Mouse (Mus musculus) embryo, embryonic 10 days (tissue): ENCODE measurements around the gene Lemd1.
"Not testable (repeated sequence)": the region's sequence is repeated elsewhere in the genome, so short reads cannot be mapped to it uniquely, and the experiment has no call there.

ENCODE experiments used
- DNase-seq: peaks from one replicate; pipeline ENCODE4 v3.0.0-alpha.2; 2015; ENCODE audit warnings: low spot score

Gene Lemd1

DNA sequence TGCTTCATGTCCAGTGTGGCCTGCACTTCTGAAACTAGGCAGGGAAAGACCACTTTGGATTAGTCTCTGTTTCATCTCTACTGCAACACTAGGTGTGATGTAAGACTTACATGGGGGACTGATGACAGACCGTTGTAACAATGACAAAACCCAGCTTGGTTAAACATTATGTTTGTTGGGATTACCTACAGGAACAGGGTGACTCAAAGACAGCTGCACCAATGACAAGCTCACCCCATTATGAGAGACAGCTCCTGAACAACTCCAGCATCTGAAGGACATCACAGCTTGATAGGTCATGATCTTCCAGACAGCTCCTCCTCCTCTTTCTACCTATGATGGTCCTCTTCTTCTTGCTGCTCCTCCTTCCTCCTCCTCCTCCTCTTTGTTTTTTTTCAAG is 69.1 kb downstream of the Lemd1 start:
- DNase-seq: no peak

DNA sequence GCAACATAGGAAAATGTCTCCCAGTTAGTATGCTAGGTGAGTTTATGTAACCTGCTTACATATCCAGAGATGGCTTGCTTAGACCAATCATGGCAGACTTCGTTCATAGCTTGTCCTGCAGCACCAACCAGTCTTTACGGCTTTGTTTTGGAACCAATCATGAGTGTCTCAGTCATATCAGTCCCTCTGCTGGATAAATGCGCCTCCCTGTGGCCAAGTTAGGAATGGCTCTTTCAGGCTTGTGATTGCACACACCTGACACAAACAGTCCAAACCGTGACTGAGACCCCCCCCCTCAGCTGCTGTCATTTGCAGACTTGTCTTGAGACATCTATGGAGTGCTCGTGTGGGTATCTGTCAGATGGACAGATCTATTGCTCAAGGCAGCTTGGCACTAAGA is 69.8 kb downstream of the Lemd1 start:
- peak; percentile 11 for DNase-seq

DNA sequence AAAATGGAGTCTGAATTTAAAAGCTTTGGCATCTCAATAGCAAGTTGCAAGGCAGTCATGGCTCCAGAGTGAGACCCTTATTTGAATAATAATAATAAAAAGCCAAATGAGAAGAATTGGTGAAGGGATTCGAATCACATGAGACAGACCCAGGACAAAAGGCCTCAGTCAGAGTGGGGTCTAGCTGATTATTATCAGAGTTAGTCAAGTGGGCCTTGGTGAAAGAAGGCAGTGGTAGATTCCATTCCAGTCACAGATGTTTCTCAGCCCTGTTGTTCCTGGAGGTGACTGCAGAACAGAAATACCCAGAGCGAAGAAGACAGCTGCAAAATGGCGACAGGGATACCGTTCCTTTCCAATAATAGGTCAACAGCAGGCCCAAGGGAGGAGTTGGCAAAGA is 72.4 kb downstream of the Lemd1 start:
- DNase-seq: no peak

DNA sequence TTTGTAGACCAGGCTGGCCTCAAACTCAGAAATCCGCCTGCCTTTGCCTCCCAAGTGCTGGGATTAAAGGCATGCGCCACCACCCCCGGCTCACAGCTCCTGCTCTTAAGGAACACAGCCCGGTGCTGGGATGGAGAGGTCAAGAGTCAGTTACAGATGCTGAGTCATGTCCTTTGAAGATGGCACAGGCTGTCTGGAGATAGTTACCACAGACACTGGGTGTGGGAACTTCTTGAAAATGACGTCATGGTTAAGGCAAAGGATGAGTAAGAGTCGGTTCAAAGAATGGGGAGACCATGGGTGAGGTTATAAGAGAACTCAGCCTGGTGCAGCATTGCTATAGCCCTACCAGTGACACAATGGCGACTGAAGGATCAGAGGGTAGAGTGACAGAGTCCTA is 73.3 kb downstream of the Lemd1 start:
- peak; percentile 29 for DNase-seq

DNA sequence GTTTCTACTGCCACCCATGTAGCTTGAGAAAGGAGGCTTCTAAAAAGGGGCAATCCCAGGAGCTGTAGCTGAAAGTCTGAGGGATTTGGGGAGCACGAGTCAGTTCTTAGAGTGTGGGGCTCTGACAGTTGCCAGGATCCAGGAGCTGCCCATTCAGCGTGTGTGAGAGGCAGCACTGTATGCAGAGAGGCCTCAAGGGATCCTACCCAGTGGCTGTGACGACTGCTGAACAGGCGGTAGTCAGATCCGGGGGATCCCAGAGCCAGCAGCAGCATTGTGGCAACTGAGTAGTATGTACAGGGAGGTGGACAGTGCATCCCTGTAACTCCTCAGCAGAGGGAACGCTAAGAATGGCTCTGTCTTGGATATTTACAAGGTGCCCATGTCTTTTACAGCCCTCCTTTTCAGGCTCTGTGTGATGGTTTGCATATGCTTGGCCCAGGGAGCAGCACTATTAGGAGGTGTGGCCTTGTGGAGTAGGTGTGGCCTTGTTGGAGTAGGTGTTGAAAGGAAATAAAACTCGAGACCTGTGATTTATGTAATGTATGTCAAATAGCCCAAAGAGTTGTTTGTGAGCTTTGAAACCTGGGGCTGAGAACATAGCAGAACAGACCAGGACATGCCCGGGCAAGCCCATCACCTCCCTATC is 74.1 kb downstream of the Lemd1 start:
- DNase-seq: no peak

DNA sequence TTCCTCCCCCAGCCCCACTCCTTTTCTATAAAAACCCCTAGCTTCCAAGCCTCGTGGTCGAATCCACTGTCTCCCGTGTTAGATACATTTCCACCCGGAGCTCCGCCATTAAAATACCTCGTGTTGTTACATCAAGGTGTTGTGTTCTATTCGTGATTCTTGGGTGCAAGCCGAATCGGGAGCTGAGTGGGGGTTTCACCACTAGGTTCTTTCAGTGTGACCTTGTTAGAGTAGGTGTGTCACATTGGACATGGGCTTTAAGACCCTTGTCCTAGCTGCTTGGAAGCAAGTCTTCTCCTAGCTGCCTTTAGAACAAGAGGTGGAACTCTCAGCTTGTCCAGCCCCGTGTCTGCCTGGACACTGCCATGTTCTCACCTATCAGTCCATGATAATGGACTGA is 74.7 kb downstream of the Lemd1 start:
- DNase-seq: no peak

DNA sequence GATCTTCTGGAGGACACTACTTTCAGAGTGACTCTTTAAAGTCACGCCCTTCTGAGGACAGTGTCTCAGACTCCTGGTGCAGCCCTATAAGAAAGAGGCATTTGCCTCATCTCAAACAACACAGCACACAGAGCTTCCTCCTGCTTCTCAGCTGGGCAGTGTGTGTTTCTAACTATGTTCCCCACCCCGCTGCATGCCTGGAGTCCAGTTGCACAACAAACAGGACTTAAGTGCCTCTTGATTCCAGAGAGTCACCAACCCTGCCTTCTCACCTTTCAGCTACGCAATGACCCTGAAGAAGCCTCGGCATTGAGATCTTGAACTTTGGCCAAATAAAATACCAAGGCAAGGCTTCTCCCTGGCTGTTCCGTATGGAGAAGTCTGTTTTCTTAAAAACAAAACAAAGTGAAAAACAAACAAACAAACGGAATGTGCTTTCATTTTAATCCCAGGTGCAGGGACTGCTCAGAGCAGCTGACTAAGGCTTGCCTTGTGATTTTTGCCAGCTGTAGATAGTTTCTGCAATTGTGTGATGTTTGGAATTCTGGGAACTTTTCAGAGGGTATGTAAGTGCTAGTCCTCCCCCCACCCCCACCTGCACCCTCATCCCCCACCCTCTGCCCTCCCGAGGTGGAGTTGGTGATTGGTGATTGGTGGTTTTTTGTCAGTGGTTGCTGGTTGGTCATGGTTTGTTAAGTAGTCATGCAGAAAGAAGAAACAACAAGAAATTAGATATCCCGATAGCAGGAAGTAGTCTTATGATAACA is 75.7 kb downstream of the Lemd1 start:
- no peak for DNase-seq

DNA sequence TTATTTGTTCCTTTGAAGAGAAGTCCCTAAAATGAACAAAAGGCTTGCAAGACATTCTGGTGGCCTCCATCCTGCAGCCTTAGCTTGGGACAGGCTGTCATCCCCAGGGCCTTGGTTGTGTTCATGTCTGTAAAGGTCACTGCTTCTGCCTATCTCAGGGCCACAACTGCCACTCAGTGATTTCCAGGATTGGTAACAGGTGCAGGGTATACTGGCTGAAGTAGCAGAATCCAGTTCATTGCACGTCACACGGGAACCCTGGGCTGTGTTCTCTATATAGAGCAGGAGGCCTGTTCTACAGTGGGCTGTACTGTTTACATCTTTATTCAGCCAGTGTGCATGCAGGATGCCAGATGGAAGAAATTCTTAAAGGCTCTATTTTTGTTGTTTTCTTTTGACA is 76.7 kb downstream of the Lemd1 start:
- DNase-seq: no peak

DNA sequence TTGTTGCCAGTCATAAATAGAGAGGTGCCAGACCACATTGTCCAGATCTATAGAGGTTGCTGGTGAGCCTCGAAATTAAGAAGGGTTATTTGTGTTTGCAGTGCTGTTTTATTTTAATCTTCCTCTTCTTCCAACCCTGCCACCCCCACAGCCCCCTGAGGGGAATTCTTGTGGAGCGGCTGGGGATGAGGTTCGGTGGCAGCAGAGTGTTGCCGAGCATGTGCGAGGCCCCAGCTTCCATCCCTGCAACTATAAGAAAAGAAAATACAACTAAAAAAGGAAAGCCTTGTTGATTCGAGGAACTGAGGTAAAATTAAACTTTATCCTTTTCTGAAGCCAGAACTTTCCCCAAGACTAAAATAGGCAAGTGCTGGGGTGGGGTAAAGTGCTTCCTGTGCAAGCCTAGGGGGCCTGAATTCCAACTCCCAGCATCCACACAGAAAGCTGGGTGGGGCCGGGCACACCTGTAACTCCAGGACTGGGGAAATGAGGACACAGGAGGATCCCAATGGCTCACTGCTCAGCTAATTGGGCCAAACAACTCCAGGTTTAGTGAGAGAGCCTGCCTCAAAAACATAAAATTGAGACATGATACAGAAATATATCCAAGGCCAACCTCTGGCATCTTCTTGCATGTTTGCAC is 77.3 kb downstream of the Lemd1 start:
- DNase-seq: no peak

DNA sequence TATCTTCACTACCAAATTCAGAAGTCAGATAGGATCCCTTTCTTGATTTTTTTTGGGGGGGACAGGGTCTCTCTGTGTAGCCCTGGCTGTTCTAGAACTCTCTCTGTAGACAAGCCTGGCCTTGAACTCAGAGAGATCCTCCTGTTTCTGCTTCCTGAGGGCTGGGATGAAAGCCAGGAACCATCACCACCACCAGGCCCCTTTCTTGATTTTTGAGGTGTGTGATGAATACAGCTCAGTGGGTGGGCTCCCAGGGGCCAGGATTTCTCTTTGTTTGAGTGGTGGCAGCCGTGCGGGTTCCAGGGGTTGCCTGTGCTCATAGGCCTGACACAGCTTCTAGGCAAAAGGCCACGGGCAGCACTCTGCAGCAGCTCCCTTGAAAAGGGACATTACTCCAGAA is 80.0 kb downstream of the Lemd1 start:
- no peak for DNase-seq

DNA sequence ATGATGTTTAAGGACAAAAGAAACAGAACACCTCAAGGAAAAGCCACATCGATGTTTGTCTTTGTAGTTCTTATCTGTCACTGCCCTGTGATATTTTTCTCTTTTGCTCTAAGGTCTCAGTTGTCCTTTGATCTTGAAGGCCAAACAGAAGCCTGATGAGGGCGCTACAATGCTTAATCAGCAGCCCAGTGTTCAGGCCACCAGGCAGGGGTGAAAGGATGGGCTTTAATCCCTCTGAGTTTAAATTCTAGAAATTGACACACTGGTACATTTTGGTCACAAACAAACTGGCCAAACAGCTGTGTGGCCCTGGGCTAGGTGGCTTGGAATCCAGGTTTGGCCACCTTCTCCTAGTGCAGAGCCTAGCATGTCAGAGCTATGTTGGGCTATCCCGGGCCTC is 85.5 kb downstream of the Lemd1 start:
- DNase-seq: no peak

DNA sequence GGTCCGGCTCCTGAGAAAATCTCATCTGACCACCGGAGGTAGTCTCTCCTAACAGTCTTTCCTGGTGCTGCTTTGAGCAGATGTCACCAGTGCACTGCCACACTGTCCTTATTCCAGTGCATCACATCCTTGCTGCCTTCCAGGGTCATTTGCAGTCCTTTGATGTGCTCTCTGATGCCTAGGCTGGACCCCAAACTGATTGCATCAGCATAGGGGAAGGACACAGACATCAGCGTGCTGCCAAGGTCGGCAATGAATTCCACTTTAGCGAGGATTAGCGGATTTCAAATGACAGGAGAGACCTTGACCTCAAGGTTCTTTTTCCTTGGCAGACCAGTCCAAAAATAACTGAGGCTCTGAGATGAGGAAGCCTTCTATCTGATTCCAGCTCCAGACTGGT is 85.9 kb downstream of the Lemd1 start:
- DNase-seq: no peak

DNA sequence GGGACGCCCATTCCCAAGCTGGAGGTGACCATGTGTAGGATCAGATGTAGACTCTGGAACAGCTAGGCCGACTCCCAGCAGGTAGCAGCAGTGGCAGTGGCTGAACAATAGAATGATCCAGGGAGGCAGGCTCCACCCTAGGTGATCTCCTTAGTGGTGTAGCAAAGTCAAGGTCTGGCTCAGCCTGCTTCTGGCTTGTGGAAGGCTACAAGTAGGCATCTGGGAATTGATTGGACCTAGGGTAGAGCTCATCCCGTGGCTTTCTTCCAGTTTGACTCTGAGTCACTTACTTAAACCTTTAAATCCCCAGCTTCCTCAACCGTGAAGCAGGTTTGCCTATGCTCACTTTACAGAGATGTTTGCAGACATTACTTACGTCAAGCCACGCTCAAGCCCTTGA is 89.4 kb downstream of the Lemd1 start:
- DNase-seq: not testable (repeated sequence)

DNA sequence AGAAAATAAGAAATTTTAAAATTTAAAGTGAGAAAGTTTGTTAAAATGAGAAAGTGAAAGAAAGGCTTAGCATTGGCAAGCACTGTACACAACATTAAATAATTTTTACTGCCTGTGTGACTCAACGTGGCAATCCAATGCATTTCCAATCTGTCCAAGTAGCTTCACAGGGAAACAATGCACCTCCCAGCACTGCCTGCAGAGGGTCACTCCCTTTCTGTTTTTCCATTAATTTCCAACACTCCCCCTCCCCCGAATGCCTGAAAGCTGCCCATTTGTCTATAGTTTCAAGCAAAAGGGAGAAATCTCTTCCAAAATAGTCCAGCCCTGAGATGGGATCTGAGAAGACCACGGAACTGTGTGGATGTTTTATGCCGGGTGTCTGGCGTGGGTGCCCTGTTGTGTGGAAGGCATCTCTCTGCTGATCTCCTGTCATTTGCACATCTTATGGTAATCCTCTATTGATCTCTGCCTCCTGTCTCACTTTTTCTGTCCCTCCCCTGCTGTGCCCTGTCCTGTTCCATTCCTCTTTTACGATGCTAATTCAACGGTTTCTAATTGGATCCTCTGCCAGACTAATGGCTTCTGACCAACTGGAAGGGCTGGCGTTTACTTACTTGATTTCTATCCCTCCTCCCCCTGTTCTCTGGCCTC is 90.4 kb downstream of the Lemd1 start:
- peak; percentile 55 for DNase-seq

DNA sequence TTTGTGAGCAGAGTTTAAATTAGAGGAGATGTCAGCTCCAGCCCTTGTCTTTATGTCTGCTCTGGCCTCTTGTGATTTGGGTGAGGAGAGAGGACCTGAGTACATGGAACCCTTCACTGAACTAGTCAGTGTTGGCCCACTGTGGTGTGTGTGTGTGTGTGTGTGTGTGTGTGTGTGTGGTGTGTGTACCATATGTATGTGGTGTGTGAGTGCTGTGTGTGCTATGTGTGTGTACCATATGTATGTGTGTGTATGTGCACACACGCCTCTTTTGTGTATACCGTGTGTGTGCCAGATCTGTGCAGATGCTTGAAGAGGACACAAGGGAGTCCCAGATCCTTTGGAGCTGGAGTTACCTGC is 90.9 kb downstream of the Lemd1 start:
- no peak for DNase-seq

DNA sequence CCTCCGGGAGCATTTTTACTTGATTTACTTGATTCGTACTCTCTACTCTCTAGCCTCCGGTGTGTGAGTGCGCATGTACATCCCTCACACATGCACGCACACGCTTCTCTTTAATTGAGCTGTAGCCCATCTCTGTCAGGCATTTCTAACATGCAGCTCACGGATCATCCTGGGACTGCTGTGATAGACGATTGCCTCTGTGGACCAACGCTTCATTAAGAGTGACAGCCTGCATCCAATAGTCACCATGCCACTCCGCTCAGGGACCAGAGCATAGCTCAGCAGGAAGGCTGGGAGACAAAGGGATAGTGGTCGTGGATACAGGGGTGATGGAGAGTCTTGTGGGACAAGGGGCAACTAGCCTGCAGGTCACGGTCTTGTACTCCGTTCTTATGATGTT is 91.8 kb downstream of the Lemd1 start:
- DNase-seq: no peak

DNA sequence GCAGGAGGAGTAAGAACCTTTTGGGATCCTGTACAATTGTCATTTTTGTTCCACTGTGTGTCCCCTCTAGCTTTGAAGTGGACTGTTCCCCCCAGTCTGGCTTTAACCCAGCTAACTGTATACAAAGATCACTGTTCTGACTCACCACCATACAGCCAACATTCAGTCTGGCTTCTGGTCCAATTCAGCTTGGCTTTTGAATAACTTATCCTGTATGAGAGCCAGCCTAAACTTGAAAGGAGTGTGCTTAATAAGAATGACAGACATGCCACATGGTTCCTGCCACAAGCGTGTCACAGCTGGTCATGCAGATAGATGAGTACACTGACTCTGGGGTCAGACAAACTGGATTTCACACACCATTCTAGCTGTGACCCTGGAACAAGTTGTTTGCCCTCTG is 95.5 kb downstream of the Lemd1 start:
- DNase-seq: no peak

DNA sequence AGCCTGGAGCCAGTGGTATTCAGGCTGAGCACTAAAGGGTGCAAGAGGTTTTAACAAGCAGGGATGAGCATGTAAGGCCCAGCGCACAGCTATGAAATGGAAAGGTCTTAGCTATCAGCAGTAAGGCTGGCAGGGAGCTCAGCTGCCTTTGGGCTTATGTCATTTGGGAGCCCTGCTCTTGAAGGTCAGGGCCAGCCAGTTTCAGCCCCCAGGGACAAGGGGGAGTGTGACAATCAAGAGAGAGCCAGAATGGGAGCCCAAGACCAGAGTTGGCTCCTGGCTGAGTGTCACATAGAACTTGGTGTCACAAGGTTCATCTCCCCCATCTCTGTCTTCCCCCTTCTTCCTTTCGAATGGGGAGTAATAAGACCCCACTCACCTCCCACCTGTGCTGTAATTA is 96.2 kb downstream of the Lemd1 start:
- no peak for DNase-seq

DNA sequence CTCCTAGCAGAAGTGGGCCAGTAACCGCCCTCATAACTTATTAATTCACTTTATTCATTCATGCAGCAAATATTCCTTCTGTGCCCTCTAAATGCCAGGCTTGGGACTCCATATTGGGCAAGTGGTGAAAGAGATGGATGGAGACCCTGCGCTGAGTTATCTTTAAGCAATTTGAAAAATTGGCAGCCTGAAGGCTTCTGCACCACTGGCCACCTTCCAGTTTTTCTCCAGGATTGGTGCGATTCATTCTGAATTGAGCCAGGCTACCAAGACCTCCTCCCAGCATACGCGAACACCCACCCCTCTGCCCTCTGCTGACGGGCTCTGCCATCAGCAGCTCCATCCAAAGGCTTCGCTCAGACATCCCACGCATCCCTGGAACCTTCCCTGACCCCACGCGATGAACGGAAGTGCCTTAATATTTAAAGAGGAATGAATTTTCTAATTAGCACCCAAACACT is 96.8 kb downstream of the Lemd1 start:
- DNase-seq: no peak

DNA sequence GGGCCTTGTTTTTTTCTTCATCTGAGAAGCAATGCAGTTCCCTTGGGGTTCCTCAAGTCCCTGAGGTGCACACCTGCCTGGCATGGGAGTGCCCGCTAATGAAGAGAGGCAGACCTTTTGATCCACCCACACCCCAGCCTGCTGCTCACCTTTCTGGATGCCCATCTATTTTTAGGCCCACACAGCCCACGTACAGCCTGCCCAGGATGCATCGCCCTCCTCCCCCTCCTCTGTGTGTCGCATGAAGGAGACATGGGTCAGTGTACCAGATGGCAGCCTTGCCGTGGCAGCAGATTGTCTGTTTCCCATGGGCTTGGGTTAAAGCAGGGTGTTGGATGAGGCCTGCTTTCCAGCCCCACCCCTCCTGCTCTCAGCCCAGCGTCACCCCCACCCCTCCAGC is 98.7 kb downstream of the Lemd1 start:
- DNase-seq: no peak

DNA sequence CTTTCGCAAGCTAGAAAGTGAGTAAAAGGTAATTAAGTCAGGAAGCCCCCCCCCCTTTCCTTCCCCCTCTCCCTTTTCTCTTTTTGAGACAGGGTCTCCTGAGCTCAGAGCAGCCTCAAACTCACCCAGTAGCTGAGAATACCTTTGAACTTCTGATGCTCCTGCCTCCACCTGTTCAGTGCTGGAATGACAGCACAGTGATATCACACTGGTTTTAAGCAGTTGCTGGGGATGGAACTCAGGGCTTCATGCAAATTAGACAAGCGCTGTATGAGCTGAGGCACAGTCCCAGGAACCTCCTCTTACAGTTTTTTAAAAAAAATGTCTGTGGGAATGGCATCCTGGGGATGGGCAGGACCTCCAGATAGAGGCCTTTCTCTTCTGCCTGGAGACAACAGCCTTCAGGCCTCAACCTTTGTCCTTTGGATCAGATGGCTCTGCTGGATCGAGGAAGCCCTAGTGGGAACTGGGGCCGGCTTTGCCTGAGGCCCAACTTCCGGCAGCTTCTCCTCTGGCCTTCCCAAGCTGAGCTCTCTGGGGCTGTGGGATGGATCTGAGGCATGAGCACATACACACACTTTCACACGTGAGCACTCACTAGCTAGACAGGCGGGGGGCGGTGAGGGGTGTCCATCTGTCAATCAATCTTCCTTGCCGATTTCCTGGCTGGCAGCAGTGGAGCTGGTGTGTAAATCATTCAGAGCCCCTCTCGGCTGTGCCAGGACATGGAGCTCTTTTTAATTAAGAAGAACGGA is 99.9 kb downstream of the Lemd1 start:
- DNase-seq: peak; percentile 31

DNA sequence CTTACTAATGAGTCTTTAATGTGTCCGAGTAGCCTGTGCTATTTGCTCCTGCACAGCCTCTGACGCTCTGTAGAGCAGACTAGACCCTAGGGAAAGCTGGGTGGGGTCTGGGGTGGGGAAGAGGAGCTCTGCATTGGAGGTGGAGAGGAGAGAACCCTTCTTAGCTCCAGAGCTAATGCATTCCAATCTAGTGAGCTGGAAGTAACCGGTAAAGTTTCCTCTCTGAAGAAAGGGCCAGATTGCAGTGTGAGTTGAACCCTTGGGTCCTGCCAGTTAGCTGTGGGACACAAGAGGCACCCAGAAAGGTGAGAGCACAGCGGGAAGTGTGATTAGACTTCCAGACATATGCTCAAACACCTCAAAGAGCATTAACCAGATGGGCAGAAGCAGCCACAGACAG is 100.5 kb downstream of the Lemd1 start:
- DNase-seq: no peak
